Comparison of ENCODE assay signal across 8 mouse cellular contexts in the genomic region with DNA sequence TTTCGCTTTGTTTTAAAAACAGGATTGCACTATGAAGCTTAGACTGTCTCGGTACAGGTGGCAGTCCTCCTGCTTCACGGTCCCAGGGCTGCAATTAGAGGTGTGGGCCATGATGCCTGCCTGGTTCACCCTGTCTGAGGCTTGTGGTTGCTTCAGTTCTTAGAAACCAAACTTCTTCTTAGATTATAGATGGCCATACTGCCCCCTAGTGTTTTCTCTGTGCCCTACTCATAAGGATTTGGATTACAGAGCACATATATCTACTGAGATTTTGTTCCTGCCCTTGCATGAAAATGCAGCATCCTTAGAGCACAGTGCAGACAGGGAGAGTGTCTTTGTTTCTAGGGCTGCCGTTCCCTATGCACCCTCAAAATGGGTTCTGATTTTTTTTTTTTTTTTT.
DNase-seq lines count a peak whose midpoint lies in the region; ATAC-seq and TF ChIP-seq lines count a peak whose summit lies in the region.

No protein-coding gene starts in this region.

- WGBS in forebrain, embryonic 11.5 days: 64% methylated on average over 4 of the region's 4 CpGs
- WGBS in forebrain, embryonic 10.5 days: 69% methylated on average over 4 of the region's 4 CpGs
- 58% methylated on average over 4 of the region's 4 CpGs for WGBS in midbrain, postnatal 0 days

- H3K4me3 ChIP-seq in forebrain, embryonic 11.5 days (ENCODE audit: low read depth, low read length): no peak overlapping the region
- no peak overlapping the region for H3K4me3 ChIP-seq in forebrain, embryonic 10.5 days
- no peak overlapping the region for H3K4me3 ChIP-seq in left cerebral cortex, adult 2 months
- H3K4me3 ChIP-seq in midbrain, postnatal 0 days (ENCODE audit: low read depth, low read length): no peak overlapping the region

- H3K9me3 ChIP-seq in forebrain, embryonic 11.5 days (ENCODE audit: control insufficient read depth, low read length): no peaks in the 10 kb centered on the region
- H3K9me3 ChIP-seq in forebrain, embryonic 10.5 days: no peaks in the 10 kb centered on the region
- no peaks in the 10 kb centered on the region for H3K9me3 ChIP-seq in midbrain, postnatal 0 days (ENCODE audit: low read length)

- no peaks in the 10 kb centered on the region for H3K36me3 ChIP-seq in forebrain, embryonic 11.5 days (ENCODE audit: control insufficient read depth, insufficient read depth, low read length)
- H3K36me3 ChIP-seq in forebrain, embryonic 10.5 days (replicated peaks): no peaks in the 10 kb centered on the region
- H3K36me3 ChIP-seq in midbrain, postnatal 0 days (ENCODE audit: insufficient read depth, low read length): no peaks in the 10 kb centered on the region

- ATAC-seq in forebrain, embryonic 11.5 days (replicated peaks; ENCODE audit: low FRiP score): peak; percentile 49; the same call in 1 of the 2 replicates
- no peak; the same call in 1 of the 2 replicates for ATAC-seq in midbrain, postnatal 0 days (ENCODE audit: low FRiP score)

- H3K4me2 ChIP-seq in forebrain, embryonic 11.5 days (ENCODE audit: low read depth, low read length, severe bottlenecking): no peak overlapping the region
- H3K4me2 ChIP-seq in midbrain, postnatal 0 days (ENCODE audit: low read depth, low read length, poor library complexity, severe bottlenecking): no peak overlapping the region

- no peak overlapping the region for H3K9ac ChIP-seq in forebrain, embryonic 11.5 days (ENCODE audit: low read length)
- H3K9ac ChIP-seq in midbrain, postnatal 0 days (replicated peaks; ENCODE audit: low read length, poor library complexity, severe bottlenecking): no peak overlapping the region

- DNase-seq in forebrain, embryonic 11.5 days (ENCODE audit: low spot score): no peak
- no peak for DNase-seq in forebrain, embryonic 10.5 days (ENCODE audit: extremely low spot score, low spot score)
- DNase-seq in A20 (ENCODE audit: low read depth, low spot score): peak; percentile 81
- peak; percentile 67 for DNase-seq in cerebellum, adult 9-10 months
- peak; percentile 49 to 74 for DNase-seq in heart, postnatal 10 days
- peak in 1 of 2 experiments; percentile 41 for DNase-seq in left cerebral cortex, adult 2 months (ENCODE audit: extremely low spot score in 1 of 2, low spot score in 2 of 2)
- DNase-seq in midbrain, postnatal 0 days (ENCODE audit: low spot score): peak; percentile 91
- no peak for DNase-seq in spleen, adult 12 weeks (ENCODE audit: low spot score)

- intact Hi-C loops in heart, postnatal 10 days (cut with DNase I): loop anchor here (1.0 to 5.0 kb wide), 3 partner anchors 39 to 192 kb away; a partner anchor contains a TSS
- intact Hi-C loops in left cerebral cortex, adult 2 months (cut with DNase I): loop anchor here (1.0 to 5.0 kb wide), 2 partner anchors 41 to 192 kb away; no protein-coding TSS in a partner anchor

- H3K27ac ChIP-seq in forebrain, embryonic 11.5 days (ENCODE audit: low read depth, low read length): no peak overlapping the region
- no peak overlapping the region for H3K27ac ChIP-seq in forebrain, embryonic 10.5 days
- no peak overlapping the region for H3K27ac ChIP-seq in left cerebral cortex, adult 2 months
- H3K27ac ChIP-seq in midbrain, postnatal 0 days (ENCODE audit: low read depth, low read length): no peak overlapping the region

- H3K4me1 ChIP-seq in forebrain, embryonic 11.5 days (replicated peaks; ENCODE audit: control insufficient read depth, insufficient read depth, low read length): 0 out of 2 replicates have a peak, but pooled peaks cover 2% of the 10 kb centered on the region
- peaks cover 31% of the 10 kb centered on the region for H3K4me1 ChIP-seq in forebrain, embryonic 10.5 days
- H3K4me1 ChIP-seq in midbrain, postnatal 0 days (ENCODE audit: insufficient read depth, low read length): no peaks in the 10 kb centered on the region

- TF ChIP-seq CTCF in left cerebral cortex, adult 2 months (IDR thresholded peaks at IDR 0.05): peak; percentile 76
- peak; percentile 86 for TF ChIP-seq CTCF in midbrain, postnatal 0 days (IDR thresholded peaks at IDR 0.05)

- no peaks in the 10 kb centered on the region for H3K27me3 ChIP-seq in forebrain, embryonic 11.5 days (ENCODE audit: control insufficient read depth, insufficient read depth, low read length)
- no peaks in the 10 kb centered on the region for H3K27me3 ChIP-seq in forebrain, embryonic 10.5 days (ENCODE audit: poor library complexity, severe bottlenecking)
- no peaks in the 10 kb centered on the region for H3K27me3 ChIP-seq in midbrain, postnatal 0 days (ENCODE audit: insufficient read depth, low read length)

Comparison
In these comparisons a context has a peak if more than half of its experiments do, and no peak if none do; other contexts are left out.
1. DNase-seq: peak in A20 (single experiment), cerebellum, adult 9-10 months (single experiment), heart, postnatal 10 days (2 of 2) and midbrain, postnatal 0 days (single experiment); none in forebrain, embryonic 11.5 days (single experiment), forebrain, embryonic 10.5 days (single experiment) and spleen, adult 12 weeks (single experiment).